Mouse (Mus musculus) thymus, adult 2 months (tissue): ENCODE data around the gene Il18rap.

Source experiments
- CTCF ChIP-seq: fragments of 200-500 bp; IDR thresholded peaks from 2 replicates; pipeline ENCODE4 v1.5.1; 2012; ENCODE audit warnings: mild to moderate bottlenecking, control low read depth, low read length, moderate library complexity, borderline replicate concordance; ENCODE audit not compliant: control insufficient read depth, poor library complexity, insufficient read depth; ENCODE audit errors: extremely low read depth
- POLR2A ChIP-seq: fragments of 200-500 bp; IDR thresholded peaks from 2 replicates; pipeline ENCODE4 v1.6.1; 2012; ENCODE audit warnings: mild to moderate bottlenecking, low read length, control low read depth, moderate library complexity; ENCODE audit not compliant: control insufficient read depth, poor library complexity, insufficient read depth; ENCODE audit errors: extremely low read depth

- TF ChIP-seq CTCF (no peak), POLR2A (no peak)
Measured at GRCm38 (mm10) chr1:40547064-40547572, 32.0 kb downstream of the Il18rap start.
